Mouse (Mus musculus): ENCODE results near the gene Myom1.

DNA sequence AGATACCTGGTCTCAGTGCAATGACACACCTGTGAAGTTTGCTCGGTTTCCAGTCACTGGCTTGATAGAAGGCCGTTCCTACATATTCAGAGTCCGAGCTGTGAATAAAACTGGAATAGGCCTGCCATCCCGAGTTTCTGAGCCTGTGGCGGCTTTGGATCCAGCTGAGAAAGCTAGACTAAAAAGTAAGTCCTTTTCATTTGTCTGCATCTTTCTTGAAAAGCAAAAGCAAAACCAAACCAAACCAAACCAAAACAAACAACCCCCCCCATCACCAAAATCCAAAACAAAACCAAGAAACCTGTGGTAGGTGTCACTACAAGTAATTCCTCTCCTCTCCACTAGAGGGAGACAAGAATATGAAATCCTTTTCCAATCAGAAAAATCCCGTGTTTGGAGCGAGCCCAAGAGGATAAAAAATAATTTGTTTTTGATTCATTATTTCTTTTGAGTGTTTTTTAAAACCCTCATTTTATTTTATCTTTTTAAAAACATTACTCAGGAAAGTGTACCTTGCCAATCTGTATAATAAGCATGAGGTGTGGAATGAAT, 62.1 kb downstream of the Myom1 start:
- TF ChIP-seq POLR2A (IDR thresholded peaks at IDR 0.05; ENCODE audit: control insufficient read depth, low read depth, low read length) = no peak
- no peak for TF ChIP-seq CTCF (IDR thresholded peaks at IDR 0.05; ENCODE audit: control insufficient read depth, insufficient read depth, insufficient replicate concordance, low read depth, low read length)
